Mouse (Mus musculus) left cerebral cortex, adult 11 months (tissue): ENCODE measurements around the gene Olfr945.

Experiments
- DNase-seq: peaks from one replicate; pipeline ENCODE4 v3.0.0; 2022; ENCODE audit warnings: low spot score

Olfr945 gene

DNA sequence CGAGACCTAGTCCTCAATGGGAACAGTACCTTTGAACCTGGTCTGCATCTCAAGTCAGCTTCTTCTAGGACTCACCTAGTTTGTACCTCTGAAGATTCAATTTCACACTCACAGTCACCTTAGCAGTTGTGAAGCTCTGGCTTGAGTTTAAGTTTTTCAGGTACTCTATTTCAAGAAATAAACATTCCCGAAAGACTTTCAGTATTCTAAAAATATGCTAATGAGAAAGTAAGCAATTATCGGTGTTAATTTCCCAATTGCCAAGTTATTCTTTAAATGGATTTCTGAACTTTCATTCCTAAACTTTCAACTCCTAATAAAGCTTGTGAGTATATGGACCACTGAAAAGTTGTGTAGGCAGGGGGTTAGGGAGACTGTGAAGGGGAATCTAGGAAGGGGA, at the start of gene Olfr945:
Gene Olfr945, minus strand, starts transcription at position 101 of the 400 bp plus-strand sequence.
- DNase-seq, result no peak

DNA sequence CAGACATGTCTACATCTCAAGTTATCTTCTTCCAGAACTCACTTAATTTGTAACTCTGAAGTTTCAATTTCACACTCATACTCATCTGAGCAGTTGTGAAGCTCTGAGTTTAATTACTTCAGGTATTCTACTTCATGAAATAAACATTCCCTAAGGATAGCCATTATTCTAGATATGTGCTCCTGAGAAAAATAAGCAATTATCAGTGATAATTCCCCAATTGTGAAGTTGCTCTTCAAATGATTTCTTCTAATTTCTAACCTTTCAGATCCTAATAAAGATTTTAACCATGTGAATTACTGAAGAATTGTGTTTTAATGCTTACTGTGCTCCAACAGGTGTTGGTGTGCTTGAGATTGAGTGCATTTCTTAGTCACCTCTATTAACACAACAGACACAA, 49.3 kb upstream of the Olfr945 start, which contains the start of gene Olfr948:
Gene Olfr948, minus strand, starts transcription at position 101 of the 400 bp plus-strand sequence.
- DNase-seq, result no peak

DNA sequence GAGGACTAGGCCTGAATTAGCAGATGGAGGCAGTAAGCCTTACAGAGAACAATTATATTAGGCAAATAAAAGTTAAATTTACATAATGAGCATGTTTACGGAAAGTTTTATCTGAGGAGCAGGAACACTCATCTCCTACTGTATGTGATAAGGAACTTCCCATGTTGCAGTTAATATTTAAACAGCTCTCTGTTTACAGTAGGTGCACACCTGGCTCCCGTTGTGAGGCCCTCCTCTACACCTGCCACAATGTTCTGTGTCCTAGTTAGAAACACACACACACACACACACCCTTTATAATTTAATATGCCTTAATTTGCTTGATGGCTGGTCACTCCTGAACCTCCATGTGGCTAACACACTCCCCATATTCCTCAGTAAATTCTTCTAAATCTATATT, 10.5 kb upstream of the Olfr945 start:
- no peak for DNase-seq

DNA sequence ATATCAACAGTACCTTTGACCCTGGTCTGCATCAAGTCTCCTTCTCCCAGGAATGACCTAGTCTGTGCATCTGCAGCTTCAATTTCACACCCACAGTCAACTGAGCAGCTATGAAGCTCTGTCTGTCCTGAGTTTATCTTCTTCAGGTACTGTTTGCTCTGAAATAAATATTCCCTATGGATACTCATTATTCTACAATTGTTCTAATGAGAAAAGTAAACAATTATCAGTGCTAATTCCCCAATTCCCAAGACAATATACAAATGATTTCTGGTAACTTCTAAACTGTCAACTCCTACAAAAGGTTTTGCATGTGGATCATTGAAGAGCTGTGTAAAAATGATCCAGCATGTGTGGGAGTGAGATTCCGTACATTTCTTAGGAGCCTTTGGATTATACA, 26.7 kb downstream of the Olfr945 start, which contains the start of gene Olfr1537:
Gene Olfr1537, minus strand, starts transcription at position 101 of the 400 bp plus-strand sequence.
- DNase-seq, result no peak
